Mouse (Mus musculus): ENCODE data around the gene Rfpl4. TPM values are rescaled to one million over a fixed set of nuclear protein-coding genes. Genes with fewer than 3 reads are reported as not detected.
A peak's percentile ranks its signal among the peaks of the same experiment; 100 is the strongest.

The Rfpl4 gene
- total and polyA plus RNA-seq, 3 experiments: not detected

DNA sequence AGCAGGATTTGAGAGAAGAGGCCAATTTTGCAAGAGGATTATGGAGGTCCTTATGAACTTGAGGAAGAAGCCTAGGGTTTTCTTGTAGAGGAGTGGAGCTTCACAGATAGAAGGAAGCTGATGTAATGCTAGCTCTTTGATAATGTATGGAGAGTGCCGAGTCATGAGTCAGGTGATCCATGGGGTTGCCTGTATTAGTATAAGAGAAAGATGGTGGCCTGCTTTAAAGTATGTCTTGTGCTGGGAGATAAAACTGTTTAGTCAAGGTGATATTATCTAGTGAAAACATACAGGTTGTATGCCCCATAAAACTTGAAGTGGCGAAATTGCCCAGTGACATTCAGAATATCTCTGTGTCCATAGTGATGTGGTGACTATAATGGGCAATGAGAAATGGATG lies 39.8 kb downstream of the Rfpl4 start:
- Histone ChIP-seq H3K27ac (ENCODE audit: control insufficient read depth, low read depth, low read length) (peak overlapping the region; percentile 84), H3K4me3 (ENCODE audit: control insufficient read depth in 1 of 2, insufficient read depth in 1 of 2, low read depth in 2 of 2, low read length in 2 of 2) (no peak overlapping the region), H3K9me3 (replicated peaks; ENCODE audit: insufficient read depth, low read length) (no peaks in the 10 kb centered on the region), H3K36me3 (ENCODE audit: control insufficient read depth in 1 of 2, insufficient read depth in 2 of 2, low read length in 2 of 2) (peaks cover 41 to 43% of the 10 kb centered on the region in 2 experiments), H3K27me3 (ENCODE audit: control insufficient read depth in 1 of 2, insufficient read depth in 2 of 2, low read length in 2 of 2) (no peaks in the 10 kb centered on the region), H3K9ac (ENCODE audit: control insufficient read depth, low read depth, low read length, poor library complexity, severe bottlenecking) (no peak overlapping the region), H3K4me1 (ENCODE audit: control insufficient read depth in 1 of 2, insufficient read depth in 2 of 2, low read length in 2 of 2) (peaks cover 12 to 30% of the 10 kb centered on the region in 2 experiments), H3K79me2 (ENCODE audit: control insufficient read depth, insufficient read depth, low read length, poor library complexity) (peaks cover 19% of the 10 kb centered on the region)
- no peak for TF ChIP-seq KAT2A (conservative IDR thresholded peaks at IDR 0.05; ENCODE audit: low read depth, low read length)
- 0 out of 2 replicates have a peak, but pooled peaks have one; percentile 47 for TF ChIP-seq GABPA (IDR thresholded peaks at IDR 0.05; ENCODE audit: low read depth, low read length)
- TF ChIP-seq USF1 (IDR thresholded peaks at IDR 0.05; ENCODE audit: low read depth, low read length): peak; percentile 84; the same call in 1 of the 2 replicates
- no peak for TF ChIP-seq MAX (IDR thresholded peaks at IDR 0.05; ENCODE audit: low read length)
- TF ChIP-seq TAL1 (IDR thresholded peaks at IDR 0.05; ENCODE audit: low read length): peak; percentile 43
- peak in 1 of 2 experiments; percentile 63; a peak in 2 of 4 replicates for TF ChIP-seq EP300 (IDR thresholded peaks at IDR 0.05; ENCODE audit: low read depth in 1 of 2, low read length in 2 of 2)
- no peak for TF ChIP-seq ZKSCAN1 (IDR thresholded peaks at IDR 0.05; ENCODE audit: low read depth, low read length)
- peak; percentile 30; the same call in 1 of the 2 replicates for TF ChIP-seq GATA1 (IDR thresholded peaks at IDR 0.05; ENCODE audit: low read depth, low read length)
- peak; percentile 86 for TF ChIP-seq ETS1 (IDR thresholded peaks at IDR 0.05; ENCODE audit: low read depth, low read length)
- TF ChIP-seq TCF12 (IDR thresholded peaks at IDR 0.05; ENCODE audit: low read depth, low read length): peak; percentile 46; the same call in 1 of the 2 replicates
- DNase-seq (ENCODE audit: low read depth, low spot score): peak; percentile 72

DNA sequence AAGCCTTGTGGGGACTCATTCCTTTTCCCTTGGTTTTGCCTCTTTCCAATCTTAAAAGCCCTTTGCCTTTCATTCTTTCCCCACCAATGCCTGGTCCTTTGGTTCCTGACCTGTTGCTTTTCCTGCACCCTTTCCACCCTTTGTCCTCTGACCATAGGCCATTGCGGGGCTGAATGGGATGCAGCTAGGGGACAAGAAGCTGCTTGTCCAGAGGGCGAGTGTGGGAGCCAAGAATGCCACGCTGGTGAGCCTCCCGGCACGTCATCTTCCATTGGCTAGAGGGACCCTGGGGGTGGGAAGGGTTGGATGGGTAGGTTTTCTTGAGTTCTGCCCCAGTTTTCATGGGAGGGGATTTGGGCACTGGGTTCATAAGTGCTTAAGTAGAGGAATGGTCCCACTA lies 41.8 kb downstream of the Rfpl4 start:
- no peaks in the 10 kb centered on the region for H3K27me3 ChIP-seq (ENCODE audit: control insufficient read depth in 1 of 2, insufficient read depth in 2 of 2, low read length in 2 of 2)
- H3K36me3 ChIP-seq (ENCODE audit: control insufficient read depth in 1 of 2, insufficient read depth in 2 of 2, low read length in 2 of 2): peaks cover 48% of the 10 kb centered on the region in 2 experiments
- no peak overlapping the region for H3K27ac ChIP-seq (ENCODE audit: control insufficient read depth, low read depth, low read length)
- peaks cover 18% of the 10 kb centered on the region for H3K79me2 ChIP-seq (ENCODE audit: control insufficient read depth, insufficient read depth, low read length, poor library complexity)
- DNase-seq (ENCODE audit: low read depth, low spot score): no peak
- TF ChIP-seq ETS1 (IDR thresholded peaks at IDR 0.05; ENCODE audit: low read depth, low read length): no peak
- no peak for TF ChIP-seq MXI1 (IDR thresholded peaks at IDR 0.05; ENCODE audit: low read depth, low read length)
- H3K9ac ChIP-seq (ENCODE audit: control insufficient read depth, low read depth, low read length, poor library complexity, severe bottlenecking): no peak overlapping the region
- no peak overlapping the region for H3K4me3 ChIP-seq (ENCODE audit: control insufficient read depth in 1 of 2, insufficient read depth in 1 of 2, low read depth in 2 of 2, low read length in 2 of 2)
- peaks cover 12 to 32% of the 10 kb centered on the region in 2 experiments for H3K4me1 ChIP-seq (ENCODE audit: control insufficient read depth in 1 of 2, insufficient read depth in 2 of 2, low read length in 2 of 2)
- no peaks in the 10 kb centered on the region for H3K9me3 ChIP-seq (replicated peaks; ENCODE audit: insufficient read depth, low read length)

- DNase-seq (ENCODE audit: low read depth, low spot score): peak; percentile 62
- no peak overlapping the region for H3K4me3 ChIP-seq (ENCODE audit: control insufficient read depth in 1 of 2, insufficient read depth in 1 of 2, low read depth in 2 of 2, low read length in 2 of 2)
- H3K4me1 ChIP-seq (ENCODE audit: control insufficient read depth in 1 of 2, insufficient read depth in 2 of 2, low read length in 2 of 2): peaks cover 12 to 32% of the 10 kb centered on the region in 2 experiments
- no peak overlapping the region for H3K27ac ChIP-seq (ENCODE audit: control insufficient read depth, low read depth, low read length)
- H3K27me3 ChIP-seq (ENCODE audit: control insufficient read depth in 1 of 2, insufficient read depth in 2 of 2, low read length in 2 of 2): no peaks in the 10 kb centered on the region
- TF ChIP-seq UBTF (IDR thresholded peaks at IDR 0.05; ENCODE audit: borderline replicate concordance, insufficient read depth, low read depth, low read length) (no peak), USF1 (IDR thresholded peaks at IDR 0.05; ENCODE audit: low read depth, low read length) (no peak), GATA1 (IDR thresholded peaks at IDR 0.05; ENCODE audit: low read depth, low read length) (peak; percentile 52; the same call in 1 of the 2 replicates), JUND (IDR thresholded peaks at IDR 0.05; ENCODE audit: low read depth, low read length) (no peak), POLR2A (IDR thresholded peaks at IDR 0.05; ENCODE audit: control insufficient read depth in 1 of 2, insufficient read depth in 1 of 2, low read depth in 1 of 2, low read length in 2 of 2, poor library complexity in 1 of 2) (0 out of 4 replicates have a peak, but pooled peaks of 1 of the 2 experiments have one; percentile 17), BHLHE40 (IDR thresholded peaks at IDR 0.05; ENCODE audit: borderline replicate concordance, low read depth, low read length) (no peak), TCF12 (IDR thresholded peaks at IDR 0.05; ENCODE audit: low read depth, low read length) (no peak), TBP (IDR thresholded peaks at IDR 0.05; ENCODE audit: low read depth, low read length) (no peak), KAT2A (conservative IDR thresholded peaks at IDR 0.05; ENCODE audit: low read depth, low read length) (no peak), NELFE (IDR thresholded peaks at IDR 0.05; ENCODE audit: low read depth, low read length) (no peak), CTCF (IDR thresholded peaks at IDR 0.05 in 2 of 3, conservative IDR thresholded peaks at IDR 0.05 in 1 of 3; ENCODE audit: control insufficient read depth in 1 of 3, insufficient read depth in 1 of 3, low read depth in 2 of 3, low read length in 3 of 3, poor library complexity in 1 of 3, severe bottlenecking in 1 of 3) (no peak)
- H3K36me3 ChIP-seq (ENCODE audit: control insufficient read depth in 1 of 2, insufficient read depth in 2 of 2, low read length in 2 of 2): peaks cover 48 to 50% of the 10 kb centered on the region in 2 experiments
- no peak overlapping the region for H3K9ac ChIP-seq (ENCODE audit: control insufficient read depth, low read depth, low read length, poor library complexity, severe bottlenecking)
- H3K79me2 ChIP-seq (ENCODE audit: control insufficient read depth, insufficient read depth, low read length, poor library complexity): peaks cover 26% of the 10 kb centered on the region
- H3K9me3 ChIP-seq (replicated peaks; ENCODE audit: insufficient read depth, low read length): no peaks in the 10 kb centered on the region
Measured at GRCm38 (mm10) chr7:5073586-5073985, 43.2 kb downstream of the Rfpl4 start.
